Mouse (Mus musculus) telencephalon, adult 2 months (tissue): ENCODE measurements around the gene Olfr1436.
"Not testable (repeated sequence)": the region's sequence is repeated elsewhere in the genome, so short reads cannot be mapped to it uniquely, and the experiment has no call there.

Experiments used
- DNase-seq: peaks from one replicate; pipeline ENCODE4 v3.0.0-alpha.2; 2011; ENCODE audit warnings: low read depth, low spot score

The Olfr1436 gene

GRCm38 (mm10) chr19:12299030-12299429, at the start of gene Olfr1436:
Gene Olfr1436 (minus strand): TSS chr19:12299130.
- not testable (repeated sequence) for DNase-seq

GRCm38 (mm10) chr19:12335810-12336209, 36.9 kb upstream of the Olfr1436 start, which contains the start of gene Olfr1438-ps1:
Gene Olfr1438-ps1 (minus strand): TSS chr19:12335910.
- DNase-seq: no peak

- no peak for DNase-seq
Observed at GRCm38 (mm10) chr19:12325001-12325400, 26.1 kb upstream of the Olfr1436 start, which contains the start of gene Olfr1437. Gene Olfr1437 (minus strand): TSS chr19:12325101.

- DNase-seq: peak; percentile 61
Observed at GRCm38 (mm10) chr19:12292979-12293378, 6.0 kb downstream of the Olfr1436 start.

GRCm38 (mm10) chr19:12279554-12279953, 19.4 kb downstream of the Olfr1436 start, which contains the start of gene Olfr1434:
Gene Olfr1434 (plus strand): TSS chr19:12279854.
- no peak for DNase-seq

- DNase-seq: no peak
Observed at GRCm38 (mm10) chr19:12260732-12261131, 38.2 kb downstream of the Olfr1436 start, which contains the start of gene Olfr235. Gene Olfr235 (plus strand): TSS chr19:12261032.
